Mouse (Mus musculus) forebrain, embryonic 16.5 days (tissue): ENCODE results near the gene Ripply2. TPM values are rescaled to one million over a fixed set of nuclear protein-coding genes. Genes with fewer than 3 reads are reported as not detected.

Source experiments
- ATAC-seq: fragments of 200-750 bp; cut with Nextera tagmentation; 2 replicates; pipeline ENCODE4 v1.8.0; 2017; ENCODE audit warnings: mild to moderate bottlenecking, moderate library complexity
- H3K27ac ChIP-seq: fragments of 300-500 bp; sonication (generic); 2 replicates; pipeline ENCODE4 v1.5.1; 2014; ENCODE audit warnings: low read length, control low read depth
- H3K27me3 ChIP-seq: fragments of 300-500 bp; sonication (generic); replicated peaks from 2 replicates; pipeline ENCODE4 v1.6.1; 2014; ENCODE audit warnings: low read length; ENCODE audit not compliant: control insufficient read depth, insufficient read depth
- H3K36me3 ChIP-seq: fragments of 300-500 bp; sonication (generic); 2 replicates; pipeline ENCODE4 v1.6.1; 2014; ENCODE audit not compliant: control insufficient read depth, insufficient read depth
- H3K4me1 ChIP-seq: fragments of 300-500 bp; sonication (generic); replicated peaks from 2 replicates; pipeline ENCODE4 v1.6.1; 2014; ENCODE audit warnings: low read length; ENCODE audit not compliant: control insufficient read depth, insufficient read depth
- H3K4me2 ChIP-seq: fragments of 300-500 bp; sonication (generic); 2 replicates; pipeline ENCODE4 v1.6.1; 2014; ENCODE audit warnings: mild to moderate bottlenecking, low read length, control low read depth
- H3K4me3 ChIP-seq: fragments of 300-500 bp; sonication (generic); replicated peaks from 2 replicates; pipeline ENCODE4 v1.5.1; 2014; ENCODE audit warnings: mild to moderate bottlenecking, low read length, control low read depth
- H3K9ac ChIP-seq: fragments of 300-500 bp; sonication (generic); replicated peaks from 2 replicates; pipeline ENCODE4 v1.6.1; 2014; ENCODE audit warnings: low read depth, low read length, control low read depth
- H3K9me3 ChIP-seq: fragments of 300-500 bp; sonication (generic); 2 replicates; pipeline ENCODE4 v1.6.1; 2016; ENCODE audit warnings: low read length; ENCODE audit not compliant: control insufficient read depth
- WGBS: fragments of 180-500 bp; shearing (Covaris S2); extraction: QIAGEN DNeasy Blood & Tissue Kit; methylation state at CpG from one replicate; pipeline ENCODE4 v1.1.7; 2014; 5-methylcytosine and 5-hydroxymethylcytosine counted together
- polyA plus RNA-seq: library from polyadenylated mRNA; unstranded; fragments of >200 nt; fragmentation: Nextera tagmentation; extraction: Ambion mirVana; gene quantifications from 2 replicates; pipeline ENCODE4 v1.2.1, GENCODE M21; 2015

Gene Ripply2
- polyA plus RNA-seq, 1 experiment from 2014 or later, result 6.1 TPM

DNA sequence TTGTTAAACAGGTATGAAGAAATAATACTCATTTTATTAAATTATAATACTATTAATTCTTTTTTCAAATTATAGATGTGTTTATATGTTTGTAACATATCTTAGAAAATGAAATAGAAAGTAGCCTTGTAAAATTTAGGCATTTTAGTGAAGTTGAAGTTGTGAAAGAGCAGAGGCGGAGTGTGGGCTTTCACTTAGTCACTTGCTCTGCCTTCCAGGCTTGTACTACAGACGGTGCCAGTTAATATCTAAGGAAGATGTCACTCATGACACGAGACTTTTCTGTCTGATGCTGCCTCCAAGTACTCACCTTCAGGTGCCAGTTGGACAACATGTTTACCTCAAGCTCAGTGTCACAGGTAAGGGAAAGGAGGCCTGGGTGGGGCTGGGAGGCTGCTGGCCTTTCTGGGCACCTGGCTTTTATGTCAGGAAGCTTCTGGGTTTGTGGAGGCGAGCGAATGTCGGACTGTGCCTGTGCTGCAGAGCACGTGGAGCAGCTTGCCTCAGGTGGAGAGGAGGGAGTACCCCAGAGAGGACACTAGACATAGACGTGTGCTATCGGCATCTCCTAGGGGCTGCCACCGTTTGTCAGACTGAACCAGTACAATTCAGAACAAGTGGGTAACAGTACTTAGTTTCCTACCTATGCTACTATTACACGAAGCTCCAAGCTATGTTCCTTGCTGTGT lies 40.4 kb downstream of the Ripply2 start:
- H3K4me2 ChIP-seq, result no peak overlapping the region
- H3K36me3 ChIP-seq, result peaks cover 29% of the 10 kb centered on the region
- H3K27me3 ChIP-seq, result no peaks in the 10 kb centered on the region
- no peak overlapping the region for H3K9ac ChIP-seq
- no peak for ATAC-seq
- H3K9me3 ChIP-seq, result no peaks in the 10 kb centered on the region
- no peak overlapping the region for H3K4me3 ChIP-seq
- 93% methylated on average over 11 of the region's 11 CpGs for WGBS
- no peak overlapping the region for H3K27ac ChIP-seq
- no peaks in the 10 kb centered on the region for H3K4me1 ChIP-seq

DNA sequence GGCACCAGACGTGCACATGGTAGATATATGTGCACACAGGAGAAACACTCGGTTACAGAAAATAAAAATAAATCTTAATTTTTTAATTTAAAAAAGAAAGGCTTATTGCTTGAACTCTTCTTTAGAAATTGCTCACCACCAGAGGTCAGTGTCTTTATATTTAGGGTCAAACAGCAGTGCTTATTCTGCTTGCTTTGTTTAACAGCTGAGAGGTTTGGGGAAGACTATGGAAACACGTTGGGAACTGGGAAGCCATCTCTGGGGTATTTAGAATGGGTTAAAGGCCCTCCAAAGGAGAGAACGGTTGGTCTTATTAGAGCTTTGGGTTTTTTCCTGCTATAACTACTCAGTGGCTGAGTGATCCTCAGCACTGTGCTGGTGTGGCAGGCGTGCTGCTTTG lies 47.0 kb downstream of the Ripply2 start:
- Histone ChIP-seq H3K4me3 (no peak overlapping the region), H3K4me2 (no peak overlapping the region), H3K9ac (no peak overlapping the region), H3K36me3 (peaks cover 23% of the 10 kb centered on the region), H3K9me3 (no peaks in the 10 kb centered on the region), H3K27me3 (no peaks in the 10 kb centered on the region), H3K4me1 (no peaks in the 10 kb centered on the region), H3K27ac (no peak overlapping the region)
- 78% methylated on average over 5 of the region's 5 CpGs for WGBS
- ATAC-seq, result no peak

DNA sequence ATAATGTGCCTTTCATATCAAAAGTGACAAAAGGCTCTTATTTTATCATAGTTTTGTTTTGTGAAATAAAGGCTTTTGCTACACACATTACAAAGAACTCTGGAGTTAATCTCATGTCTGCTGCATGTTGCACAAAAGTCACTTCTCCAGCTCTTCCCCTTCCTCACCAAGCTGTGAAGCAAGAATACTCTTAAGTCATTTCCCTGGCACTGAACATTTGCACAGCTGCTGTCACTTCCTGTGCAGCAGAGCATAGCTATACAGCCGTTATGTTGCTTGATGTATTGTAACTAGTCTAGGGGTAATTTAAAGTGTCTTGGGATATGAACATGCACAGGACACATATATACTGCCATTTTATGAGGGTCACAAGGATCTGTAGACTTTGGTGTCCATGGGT lies 52.8 kb downstream of the Ripply2 start:
- Histone ChIP-seq H3K36me3 (peaks cover 29% of the 10 kb centered on the region), H3K27me3 (no peaks in the 10 kb centered on the region), H3K4me1 (no peaks in the 10 kb centered on the region), H3K9me3 (peaks cover 2% of the 10 kb centered on the region; the same call in 1 of the 2 replicates), H3K4me2 (no peak overlapping the region), H3K9ac (no peak overlapping the region), H3K4me3 (no peak overlapping the region), H3K27ac (no peak overlapping the region)
- ATAC-seq, result no peak
- WGBS, result 96% methylated on average over 1 of the region's 1 CpGs

Other genes starting within 250 kb of the Ripply2 start
- 115 and 119 TPM in 2 replicates for gene Snap91, start 134.9 kb upstream of the Ripply2 start, polyA plus RNA-seq
- gene Cyb5r4, start 6.5 kb downstream of the Ripply2 start, polyA plus RNA-seq, result 68.4 and 80.6 TPM in 2 replicates
- 0.94 and 2.0 TPM in 2 replicates for gene Mrap2, start 128.8 kb downstream of the Ripply2 start, polyA plus RNA-seq
- 6.8 and 7.8 TPM in 2 replicates for gene Cep162, start 240.0 kb downstream of the Ripply2 start, polyA plus RNA-seq